Comparison of ENCODE assay signal across 8 mouse cellular contexts in the genomic region with DNA sequence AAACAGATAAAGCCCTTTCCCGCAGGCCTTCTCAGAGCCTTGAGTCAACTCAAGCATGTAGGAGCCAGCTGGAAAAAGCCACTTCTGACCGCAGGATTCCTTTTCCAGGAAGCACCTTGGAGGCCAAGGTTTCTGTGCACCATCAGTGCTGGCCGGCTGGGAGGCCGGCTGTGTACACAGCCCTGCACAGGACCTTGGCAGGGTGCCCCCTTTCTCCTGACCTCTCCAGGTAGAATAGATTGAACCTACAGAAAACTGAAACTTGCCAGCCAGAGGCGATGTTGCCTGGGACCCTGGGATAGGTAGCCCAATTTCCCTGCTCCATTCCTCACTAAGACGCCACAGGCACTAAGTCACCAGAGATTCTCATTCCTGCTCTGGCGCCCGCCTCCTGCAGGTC. TPM values are rescaled to one million over a fixed set of nuclear protein-coding genes. Genes with fewer than 3 reads are reported as not detected.
DNase-seq lines count a peak whose midpoint lies in the region; ATAC-seq lines count a peak whose summit lies in the region.

No protein-coding gene starts in this region.

- H3K27me3 ChIP-seq in hindbrain, embryonic 13.5 days, result peaks cover 53% of the 10 kb centered on the region
- peaks cover 18% of the 10 kb centered on the region for H3K27me3 ChIP-seq in hindbrain, embryonic 11.5 days (ENCODE audit: control insufficient read depth, insufficient read depth, low read length)
- H3K27me3 ChIP-seq in intestine, embryonic 15.5 days (replicated peaks), result no peaks in the 10 kb centered on the region
- no peaks in the 10 kb centered on the region for H3K27me3 ChIP-seq in lung, embryonic 16.5 days (ENCODE audit: control insufficient read depth, insufficient read depth, low read depth, low read length)

- ATAC-seq in hindbrain, embryonic 13.5 days (ENCODE audit: low FRiP score), result no peak
- ATAC-seq in hindbrain, embryonic 11.5 days (ENCODE audit: low FRiP score), result no peak
- no peak for ATAC-seq in intestine, embryonic 15.5 days
- no peak for ATAC-seq in lung, embryonic 16.5 days (ENCODE audit: low read depth)

- H3K9me3 ChIP-seq in hindbrain, embryonic 13.5 days, result no peaks in the 10 kb centered on the region
- H3K9me3 ChIP-seq in hindbrain, embryonic 11.5 days (ENCODE audit: control insufficient read depth, low read length), result no peaks in the 10 kb centered on the region
- H3K9me3 ChIP-seq in intestine, embryonic 15.5 days, result no peaks in the 10 kb centered on the region
- H3K9me3 ChIP-seq in lung, embryonic 16.5 days (ENCODE audit: control insufficient read depth, low read length), result no peaks in the 10 kb centered on the region

- peaks cover 52% of the 10 kb centered on the region for H3K4me1 ChIP-seq in hindbrain, embryonic 13.5 days (replicated peaks)
- H3K4me1 ChIP-seq in hindbrain, embryonic 11.5 days (replicated peaks; ENCODE audit: control insufficient read depth, insufficient read depth, low read length), result peaks cover 4% of the 10 kb centered on the region; the same call in 1 of the 2 replicates
- peaks cover 70% of the 10 kb centered on the region for H3K4me1 ChIP-seq in intestine, embryonic 15.5 days (replicated peaks)
- peaks cover 70% of the 10 kb centered on the region for H3K4me1 ChIP-seq in lung, embryonic 16.5 days (replicated peaks; ENCODE audit: control insufficient read depth, insufficient read depth, low read length)

- no peak overlapping the region for H3K4me2 ChIP-seq in hindbrain, embryonic 13.5 days
- no peak overlapping the region for H3K4me2 ChIP-seq in hindbrain, embryonic 11.5 days (replicated peaks; ENCODE audit: low read depth, low read length)
- H3K4me2 ChIP-seq in intestine, embryonic 15.5 days (replicated peaks), result peak overlapping the region; percentile 83
- peak overlapping the region; percentile 75 for H3K4me2 ChIP-seq in lung, embryonic 16.5 days (ENCODE audit: low read depth, low read length)

- H3K4me3 ChIP-seq in hindbrain, embryonic 13.5 days, result no peak overlapping the region
- no peak overlapping the region for H3K4me3 ChIP-seq in hindbrain, embryonic 11.5 days (ENCODE audit: low read depth, low read length)
- 0 out of 2 replicates have a peak overlapping the region, but pooled peaks have one; percentile 3 for H3K4me3 ChIP-seq in intestine, embryonic 15.5 days (replicated peaks)
- H3K4me3 ChIP-seq in lung, embryonic 16.5 days (ENCODE audit: low read length), result peak overlapping the region; percentile 79

- 82% methylated on average over 8 of the region's 8 CpGs for WGBS in hindbrain, embryonic 13.5 days
- 86% methylated on average over 8 of the region's 8 CpGs for WGBS in hindbrain, embryonic 11.5 days
- WGBS in intestine, embryonic 15.5 days, result 68% methylated on average over 8 of the region's 8 CpGs
- WGBS in lung, embryonic 16.5 days, result 45% methylated on average over 8 of the region's 8 CpGs

- peak overlapping the region; percentile 16; the same call in 1 of the 2 replicates for H3K9ac ChIP-seq in hindbrain, embryonic 13.5 days
- H3K9ac ChIP-seq in hindbrain, embryonic 11.5 days (ENCODE audit: low read depth, low read length), result no peak overlapping the region
- H3K9ac ChIP-seq in intestine, embryonic 15.5 days, result peak overlapping the region; percentile 22; the same call in 1 of the 2 replicates
- H3K9ac ChIP-seq in lung, embryonic 16.5 days (ENCODE audit: low read length), result peak overlapping the region; percentile 67

- no peak overlapping the region for H3K27ac ChIP-seq in hindbrain, embryonic 13.5 days
- no peak overlapping the region for H3K27ac ChIP-seq in hindbrain, embryonic 11.5 days (ENCODE audit: low read depth, low read length)
- H3K27ac ChIP-seq in intestine, embryonic 15.5 days, result peak overlapping the region; percentile 94
- H3K27ac ChIP-seq in lung, embryonic 16.5 days (ENCODE audit: low read length), result peak overlapping the region; percentile 99

- no peaks in the 10 kb centered on the region for H3K36me3 ChIP-seq in hindbrain, embryonic 13.5 days
- no peaks in the 10 kb centered on the region for H3K36me3 ChIP-seq in hindbrain, embryonic 11.5 days (ENCODE audit: control insufficient read depth, insufficient read depth, low read length)
- peaks cover 18% of the 10 kb centered on the region for H3K36me3 ChIP-seq in intestine, embryonic 15.5 days
- H3K36me3 ChIP-seq in lung, embryonic 16.5 days (ENCODE audit: control insufficient read depth, insufficient read depth, low read length), result peaks cover 30% of the 10 kb centered on the region

- DNase-seq in hindbrain, embryonic 11.5 days (ENCODE audit: low spot score), result no peak
- peak; percentile 54 to 72 for DNase-seq in adrenal gland, postnatal 36 days
- DNase-seq in layer of hippocampus, adult 9-11 months, result no peak
- DNase-seq in layer of hippocampus, adult 9-10 months (ENCODE audit: low spot score), result no peak
- DNase-seq in cerebellum, postnatal 14 days, result no peak

RNA-seq across cellular contexts. Expression of gene Cdc42ep1, which starts 3.4 kb away (rescaled TPM):
- polyA plus RNA-seq in hindbrain, embryonic 13.5 days (2015; fragmentation: Nextera tagmentation; extraction: Ambion mirVana), result 9.5 and 11.0 TPM in 2 replicates
- 7.8 and 9.1 TPM in 2 replicates for polyA plus RNA-seq in hindbrain, embryonic 11.5 days (2014; fragmentation: Nextera tagmentation; extraction: Ambion mirVana)
- 10 to 100 TPM; 36.8 to 52.6 TPM for total RNA-seq in adrenal gland, postnatal 36 days (2021)
- 44.0 and 47.5 TPM in 2 replicates for polyA plus RNA-seq in intestine, embryonic 15.5 days (2015; fragmentation: Nextera tagmentation; extraction: Ambion mirVana)
- 113 TPM in 2 replicates for polyA plus RNA-seq in lung, embryonic 16.5 days (2015; fragmentation: Nextera tagmentation; extraction: Ambion mirVana)

RNA-seq across cellular contexts. Expression of gene Lgals2, which starts 9.5 kb away (rescaled TPM):
- not detected in 2 replicates for polyA plus RNA-seq in hindbrain, embryonic 13.5 days (2015; fragmentation: Nextera tagmentation; extraction: Ambion mirVana)
- polyA plus RNA-seq in hindbrain, embryonic 11.5 days (2014; fragmentation: Nextera tagmentation; extraction: Ambion mirVana), result not detected in 2 replicates
- total RNA-seq in adrenal gland, postnatal 36 days (2021), result under 1 TPM; 0.53 to 0.56 TPM
- 1,110 and 1,149 TPM in 2 replicates for polyA plus RNA-seq in intestine, embryonic 15.5 days (2015; fragmentation: Nextera tagmentation; extraction: Ambion mirVana)
- polyA plus RNA-seq in lung, embryonic 16.5 days (2015; fragmentation: Nextera tagmentation; extraction: Ambion mirVana), result 1.0 and 1.2 TPM in 2 replicates

RNA-seq across cellular contexts. Expression of gene Gga1, which starts 31.1 kb away (rescaled TPM):
- 49.9 and 50.6 TPM in 2 replicates for polyA plus RNA-seq in hindbrain, embryonic 13.5 days (2015; fragmentation: Nextera tagmentation; extraction: Ambion mirVana)
- polyA plus RNA-seq in hindbrain, embryonic 11.5 days (2014; fragmentation: Nextera tagmentation; extraction: Ambion mirVana), result 26.3 and 26.4 TPM in 2 replicates
- total RNA-seq in adrenal gland, postnatal 36 days (2021), result 10 to 100 TPM; 56.0 to 57.3 TPM
- 47.6 and 51.7 TPM in 2 replicates for polyA plus RNA-seq in intestine, embryonic 15.5 days (2015; fragmentation: Nextera tagmentation; extraction: Ambion mirVana)
- 58.3 and 63.1 TPM in 2 replicates for polyA plus RNA-seq in lung, embryonic 16.5 days (2015; fragmentation: Nextera tagmentation; extraction: Ambion mirVana)

RNA-seq across cellular contexts. Expression of gene Card10, which starts 43.0 kb away (rescaled TPM):
- 1.6 TPM in 2 replicates for polyA plus RNA-seq in hindbrain, embryonic 13.5 days (2015; fragmentation: Nextera tagmentation; extraction: Ambion mirVana)
- polyA plus RNA-seq in hindbrain, embryonic 11.5 days (2014; fragmentation: Nextera tagmentation; extraction: Ambion mirVana), result 1.8 and 2.4 TPM in 2 replicates
- 1 to 10 TPM; 5.9 to 9.8 TPM for total RNA-seq in adrenal gland, postnatal 36 days (2021)
- 6.9 and 7.3 TPM in 2 replicates for polyA plus RNA-seq in intestine, embryonic 15.5 days (2015; fragmentation: Nextera tagmentation; extraction: Ambion mirVana)
- 6.1 and 6.2 TPM in 2 replicates for polyA plus RNA-seq in lung, embryonic 16.5 days (2015; fragmentation: Nextera tagmentation; extraction: Ambion mirVana)

RNA-seq across cellular contexts. Expression of gene Gm49510, which starts 53.6 kb away (rescaled TPM):
- polyA plus RNA-seq in hindbrain, embryonic 13.5 days (2015; fragmentation: Nextera tagmentation; extraction: Ambion mirVana), result not detected in 2 replicates
- 0.13 and 0.42 TPM in 2 replicates for polyA plus RNA-seq in hindbrain, embryonic 11.5 days (2014; fragmentation: Nextera tagmentation; extraction: Ambion mirVana)
- total RNA-seq in adrenal gland, postnatal 36 days (2021), result not detected
- 0.23 and 0.42 TPM in 2 replicates for polyA plus RNA-seq in intestine, embryonic 15.5 days (2015; fragmentation: Nextera tagmentation; extraction: Ambion mirVana)
- 0.16 and 0.59 TPM in 2 replicates for polyA plus RNA-seq in lung, embryonic 16.5 days (2015; fragmentation: Nextera tagmentation; extraction: Ambion mirVana)

Comparison
In these comparisons a context has a peak if more than half of its experiments do, and no peak if none do; other contexts are left out.
1. H3K27ac ChIP-seq: peak in intestine, embryonic 15.5 days (single experiment) and lung, embryonic 16.5 days (single experiment); none in hindbrain, embryonic 13.5 days (single experiment) and hindbrain, embryonic 11.5 days (single experiment).
2. H3K4me2 ChIP-seq: peak in intestine, embryonic 15.5 days (single experiment) and lung, embryonic 16.5 days (single experiment); none in hindbrain, embryonic 13.5 days (single experiment) and hindbrain, embryonic 11.5 days (single experiment).
3. H3K4me3 ChIP-seq: peak in intestine, embryonic 15.5 days (single experiment) and lung, embryonic 16.5 days (single experiment); none in hindbrain, embryonic 13.5 days (single experiment) and hindbrain, embryonic 11.5 days (single experiment).
4. DNase-seq: peak in adrenal gland, postnatal 36 days (2 of 2); none in hindbrain, embryonic 11.5 days (single experiment), layer of hippocampus, adult 9-11 months (single experiment), layer of hippocampus, adult 9-10 months (single experiment) and cerebellum, postnatal 14 days (0 of 2).
5. RNA of gene Lgals2, which starts 9.5 kb away (polyA plus RNA-seq): 1,110 to 1,149 TPM in intestine, embryonic 15.5 days; 1.0 to 1.2 TPM in lung, embryonic 16.5 days, not detected in hindbrain, embryonic 13.5 days and not detected in hindbrain, embryonic 11.5 days; every median in the first group is over 100 times any median in the second.